Mouse (Mus musculus): ENCODE results near the gene Gm17490.
A peak's percentile ranks its signal among the peaks of the same experiment; 100 is the strongest.
"Not testable (repeated sequence)": the region's sequence is repeated elsewhere in the genome, so short reads cannot be mapped to it uniquely, and the experiment has no call there.

The Gm17490 gene

GRCm38 (mm10) chr2:11635035-11635434, 9.0 kb upstream of the Gm17490 start:
- no peak for DNase-seq (ENCODE audit: low read depth, low spot score)

GRCm38 (mm10) chr2:11623726-11624125, 2.3 kb downstream of the Gm17490 start:
- DNase-seq (ENCODE audit: low read depth, low spot score): peak; percentile 53

GRCm38 (mm10) chr2:11623173-11623572, 2.9 kb downstream of the Gm17490 start:
- no peak for DNase-seq (ENCODE audit: low read depth, low spot score)

- DNase-seq (ENCODE audit: low read depth, low spot score): no peak
Observed at GRCm38 (mm10) chr2:11619598-11619997, 6.5 kb downstream of the Gm17490 start.

- no peak for DNase-seq (ENCODE audit: low read depth, low spot score)
Observed at GRCm38 (mm10) chr2:11616846-11617245, 9.2 kb downstream of the Gm17490 start.

- not testable (repeated sequence) for DNase-seq (ENCODE audit: low read depth, low spot score)
Observed at GRCm38 (mm10) chr2:11612939-11613338, 13.1 kb downstream of the Gm17490 start.

GRCm38 (mm10) chr2:11606718-11607117, 19.3 kb downstream of the Gm17490 start:
- DNase-seq (ENCODE audit: low read depth, low spot score): not testable (repeated sequence)

GRCm38 (mm10) chr2:11604911-11605310, 21.2 kb downstream of the Gm17490 start:
- DNase-seq (ENCODE audit: low read depth, low spot score): no peak

- no peak for DNase-seq (ENCODE audit: low read depth, low spot score)
Observed at GRCm38 (mm10) chr2:11604053-11604452, 22.0 kb downstream of the Gm17490 start, which contains the start of gene Rbm17. Rbm17 (minus strand) TSS chr2:11604153.

- DNase-seq (ENCODE audit: low read depth, low spot score): peak; percentile 93
Observed at GRCm38 (mm10) chr2:11602506-11603489, 23.3 kb downstream of the Gm17490 start.

- DNase-seq (ENCODE audit: low read depth, low spot score): no peak
Observed at GRCm38 (mm10) chr2:11601795-11602194, 24.3 kb downstream of the Gm17490 start.

- no peak for DNase-seq (ENCODE audit: low read depth, low spot score)
Observed at GRCm38 (mm10) chr2:11597906-11598305, 28.2 kb downstream of the Gm17490 start.

- peak; percentile 23 for DNase-seq (ENCODE audit: low read depth, low spot score)
Observed at GRCm38 (mm10) chr2:11596690-11597089, 29.4 kb downstream of the Gm17490 start.

GRCm38 (mm10) chr2:11587996-11588395, 38.1 kb downstream of the Gm17490 start:
- no peak for DNase-seq (ENCODE audit: low read depth, low spot score)

GRCm38 (mm10) chr2:11579399-11579798, 46.7 kb downstream of the Gm17490 start:
- peak; percentile 55 for DNase-seq (ENCODE audit: low read depth, low spot score)

- no peak for DNase-seq (ENCODE audit: low read depth, low spot score)
Observed at GRCm38 (mm10) chr2:11578187-11578586, 47.9 kb downstream of the Gm17490 start.
